19 mouse cellular contexts compared by ENCODE assay signal in the genomic region with DNA sequence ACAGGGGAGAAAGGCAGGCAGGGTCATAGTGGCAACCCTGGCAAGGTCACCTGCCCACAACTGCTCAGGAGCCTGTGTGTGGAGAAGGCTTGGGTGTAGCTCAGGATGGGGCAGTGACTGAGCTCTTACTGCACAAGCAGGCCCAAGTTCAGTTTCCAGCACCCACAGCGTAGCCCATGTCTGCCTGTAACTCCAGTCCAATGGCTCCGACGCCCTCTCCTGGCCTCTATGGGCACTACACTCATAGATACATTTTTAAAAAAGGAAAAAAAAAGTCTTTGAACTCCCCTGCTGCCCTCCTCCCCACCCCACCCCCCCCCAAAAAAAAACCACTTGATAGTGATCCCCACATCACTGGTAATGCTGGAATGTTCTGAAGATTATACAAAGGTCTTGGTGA. TPM values are rescaled to one million over a fixed set of nuclear protein-coding genes. Genes with fewer than 3 reads are reported as not detected.
A peak's percentile ranks its signal among the peaks of the same experiment; 100 is the strongest.
DNase-seq lines count a peak whose midpoint lies in the region; ATAC-seq and TF ChIP-seq lines count a peak whose summit lies in the region.
"Had no signal": no experiment of that assay in that cellular context is flagged by ENCODE, and none has a peak within 500 bp of the region (broad histone marks: within the 10 kb centered on the region; RNA-seq: fewer than 3 reads in every experiment).

No protein-coding gene starts in this region.

- TF ChIP-seq CTCF in layer of hippocampus, adult 2 months (conservative IDR thresholded peaks at IDR 0.05): peak; percentile 49
- TF ChIP-seq CTCF in brain, embryonic 14.5 days (IDR thresholded peaks at IDR 0.05; ENCODE audit: borderline replicate concordance, extremely low read depth, insufficient read depth, insufficient read length): peak; percentile 35; the same call in 1 of the 2 replicates

- no peak overlapping the region for H3K27ac ChIP-seq in layer of hippocampus, adult 2 months
- H3K27ac ChIP-seq: forebrain, embryonic 15.5 days; hindbrain, embryonic 12.5 days; liver, embryonic 13.5 days had no signal

- TF ChIP-seq POLR2A in brain, embryonic 14.5 days (IDR thresholded peaks at IDR 0.05; ENCODE audit: borderline replicate concordance, extremely low read depth, insufficient read depth, insufficient read length, poor library complexity, severe bottlenecking): no peak

- intact Hi-C loops in left cerebral cortex, postnatal 10 days (cut with DNase I): no loop called here

- ATAC-seq in CD4-positive, CD25-positive, alpha-beta regulatory T cell, adult 4 months: no peak
- ATAC-seq: forebrain, embryonic 15.5 days had no signal

- H3K4me3 ChIP-seq in layer of hippocampus, adult 2 months: no peak overlapping the region
- H3K4me3 ChIP-seq: forebrain, embryonic 15.5 days; hindbrain, embryonic 12.5 days; liver, embryonic 13.5 days; megakaryocyte, embryonic 14.5 days had no signal

- peak; percentile 31 for DNase-seq in CD4-positive, CD25-positive, alpha-beta regulatory T cell, adult 2 months (ENCODE audit: low read depth, low spot score)
- no peak for DNase-seq in layer of hippocampus, adult 2 months (ENCODE audit: low spot score in 2 of 2)
- DNase-seq in layer of hippocampus, adult 8-10 months (ENCODE audit: low spot score in 2 of 2): no peak
- peak; percentile 18 for DNase-seq in 416B (ENCODE audit: low read depth)
- DNase-seq in brain, embryonic 14.5 days (ENCODE audit: low read depth): no peak
- no peak for DNase-seq in left cerebral cortex, postnatal 10 days (ENCODE audit: extremely low spot score in 1 of 2, low spot score in 2 of 2)
- no peak for DNase-seq in left cerebral cortex, adult 9 months (ENCODE audit: low spot score in 2 of 2)
- DNase-seq: cerebellum, adult 11 months; cerebellum, postnatal 25 days; kidney, adult 18-20 months; kidney, postnatal 25 days; liver, embryonic 13.5 days; lung, postnatal 14 days; right cerebral cortex, postnatal 14 days; thymus, postnatal 36 days had no signal

RNA-seq across cellular contexts. Expression of gene Dpp9, which starts 17.1 kb away (rescaled TPM):
- 10 to 100 TPM; 17.8 to 21.0 TPM for polyA plus RNA-seq in CD4-positive, CD25-positive, alpha-beta regulatory T cell, adult 4 months (2017; shearing (Covaris generic))
- 10 to 100 TPM; 65.3 to 66.1 TPM for total RNA-seq in layer of hippocampus, adult 2 months (2021)
- 10 to 100 TPM; 54.5 to 65.5 (median 60.5) TPM for total RNA-seq in layer of hippocampus, adult 8-10 months (2022)
- polyA plus RNA-seq in brain, embryonic 14.5 days (2012; rRNA removed): 53.3 and 54.4 TPM in 2 replicates
- 10 to 100 TPM; 43.8 to 44.8 TPM for total RNA-seq in left cerebral cortex, postnatal 10 days (2021)

RNA-seq across cellular contexts. Expression of gene Mydgf, which starts 17.9 kb away (rescaled TPM):
- 10 to 100 TPM; 58.9 to 59.6 TPM for polyA plus RNA-seq in CD4-positive, CD25-positive, alpha-beta regulatory T cell, adult 4 months (2017; shearing (Covaris generic))
- total RNA-seq in layer of hippocampus, adult 2 months (2021): 10 to 100 TPM; 40.6 to 41.1 TPM
- 10 to 100 TPM; 34.7 to 42.6 (median 40.1) TPM for total RNA-seq in layer of hippocampus, adult 8-10 months (2022)
- 49.8 and 54.7 TPM in 2 replicates for polyA plus RNA-seq in brain, embryonic 14.5 days (2012; rRNA removed)
- total RNA-seq in left cerebral cortex, postnatal 10 days (2021): 10 to 100 TPM; 49.4 to 51.4 TPM

RNA-seq across cellular contexts. Expression of gene Tnfaip8l1, which starts 39.4 kb away (rescaled TPM):
- 10 to 100 TPM; 30.3 to 43.4 TPM for polyA plus RNA-seq in CD4-positive, CD25-positive, alpha-beta regulatory T cell, adult 4 months (2017; shearing (Covaris generic))
- total RNA-seq in layer of hippocampus, adult 2 months (2021): 1 to 10 TPM; 5.4 to 7.0 TPM
- 1 to 10 TPM; 5.3 to 6.4 (median 5.9) TPM for total RNA-seq in layer of hippocampus, adult 8-10 months (2022)
- polyA plus RNA-seq in brain, embryonic 14.5 days (2012; rRNA removed): 9.8 TPM in 2 replicates
- total RNA-seq in left cerebral cortex, postnatal 10 days (2021): 10 to 100 TPM in 1 of 2 experiments, 1 to 10 TPM in 1; 9.3 to 11.1 TPM

RNA-seq across cellular contexts. Expression of gene Fem1a, which starts 55.0 kb away (rescaled TPM):
- 1 to 10 TPM; 4.4 to 5.5 TPM for polyA plus RNA-seq in CD4-positive, CD25-positive, alpha-beta regulatory T cell, adult 4 months (2017; shearing (Covaris generic))
- 10 to 100 TPM; 36.4 to 37.1 TPM for total RNA-seq in layer of hippocampus, adult 2 months (2021)
- total RNA-seq in layer of hippocampus, adult 8-10 months (2022): 10 to 100 TPM; 32.7 to 36.0 (median 35.1) TPM
- 27.0 and 31.0 TPM in 2 replicates for polyA plus RNA-seq in brain, embryonic 14.5 days (2012; rRNA removed)
- total RNA-seq in left cerebral cortex, postnatal 10 days (2021): 10 to 100 TPM; 45.4 TPM

Comparison
In these comparisons a context has a peak if more than half of its experiments do, and no peak if none do; other contexts are left out.
1. DNase-seq: peak in CD4-positive, CD25-positive, alpha-beta regulatory T cell, adult 2 months (single experiment) and 416B (single experiment); none in layer of hippocampus, adult 2 months (0 of 2), layer of hippocampus, adult 8-10 months (0 of 2), brain, embryonic 14.5 days (single experiment), left cerebral cortex, postnatal 10 days (0 of 2) and left cerebral cortex, adult 9 months (0 of 2).